Mouse (Mus musculus): ENCODE data around the gene Napepld. TPM values are rescaled to one million over a fixed set of nuclear protein-coding genes. Genes with fewer than 3 reads are reported as not detected.

The Napepld gene
- polyA plus RNA-seq, 1 experiment = not detected

DNA sequence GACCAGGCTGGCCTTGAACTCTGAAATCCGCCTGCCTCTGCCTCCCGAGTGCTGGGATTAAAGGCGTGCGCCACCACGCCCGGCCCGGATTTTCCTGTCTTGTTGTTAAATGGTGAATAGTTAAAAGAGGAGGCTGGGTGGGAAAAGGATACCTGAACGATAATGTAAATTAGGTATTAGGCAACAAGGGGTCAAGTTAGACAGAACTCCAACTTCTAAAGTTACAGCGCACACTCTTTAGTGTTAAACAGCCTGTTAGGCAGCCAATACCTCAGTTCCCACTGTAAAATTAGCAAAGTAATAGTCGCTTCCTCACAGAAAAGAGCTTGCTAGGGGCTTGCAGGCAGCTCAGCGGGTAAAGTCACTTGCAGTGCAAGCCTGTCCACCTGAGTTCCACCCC lies 34.9 kb upstream of the Napepld start:
- Histone ChIP-seq H3K27ac (ENCODE audit: control insufficient read depth, insufficient read depth, low read depth, low read length, poor library complexity) (no peak overlapping the region), H3K4me3 (replicated peaks; ENCODE audit: control insufficient read depth, low read depth, low read length) (no peak overlapping the region), H3K4me1 (ENCODE audit: control insufficient read depth, insufficient read depth, low read length) (peaks cover 4% of the 10 kb centered on the region; the same call in 1 of the 2 replicates)
- 82% methylated on average over 11 of the region's 11 CpGs for WGBS
- TF ChIP-seq POLR2A (IDR thresholded peaks at IDR 0.05; ENCODE audit: borderline replicate concordance, control insufficient read depth, low read depth, low read length) = no peak
- TF ChIP-seq CTCF (IDR thresholded peaks at IDR 0.05; ENCODE audit: control insufficient read depth, insufficient read depth, low read length) = no peak

DNA sequence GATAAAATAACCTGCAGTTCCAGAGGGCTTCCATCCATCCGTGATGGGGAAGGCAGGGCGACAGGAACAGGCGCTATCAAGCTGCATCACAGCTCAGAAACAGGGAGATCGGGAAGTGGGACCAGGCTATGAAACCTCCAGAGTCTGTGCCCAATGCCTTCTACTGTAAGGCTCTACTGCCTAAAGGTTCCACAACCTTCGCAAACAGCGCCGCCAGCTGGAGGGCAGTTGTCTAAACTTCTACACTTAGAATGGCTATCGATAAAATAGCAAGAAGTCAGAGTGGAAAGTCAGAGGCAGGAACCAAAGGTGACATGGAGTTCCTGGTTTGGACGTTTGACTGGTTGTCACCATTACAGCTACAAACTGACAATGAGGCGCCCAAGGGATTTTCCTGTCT lies 34.4 kb upstream of the Napepld start:
- Histone ChIP-seq H3K4me1 (ENCODE audit: control insufficient read depth, insufficient read depth, low read length) (peaks cover 4% of the 10 kb centered on the region; the same call in 1 of the 2 replicates), H3K27ac (ENCODE audit: control insufficient read depth, insufficient read depth, low read depth, low read length, poor library complexity) (no peak overlapping the region), H3K4me3 (replicated peaks; ENCODE audit: control insufficient read depth, low read depth, low read length) (peak overlapping the region; percentile 78)
- TF ChIP-seq CTCF (IDR thresholded peaks at IDR 0.05; ENCODE audit: control insufficient read depth, insufficient read depth, low read length) (peak; percentile 70), POLR2A (IDR thresholded peaks at IDR 0.05; ENCODE audit: borderline replicate concordance, control insufficient read depth, low read depth, low read length) (no peak)
- 16% methylated on average over 10 of the region's 10 CpGs for WGBS

DNA sequence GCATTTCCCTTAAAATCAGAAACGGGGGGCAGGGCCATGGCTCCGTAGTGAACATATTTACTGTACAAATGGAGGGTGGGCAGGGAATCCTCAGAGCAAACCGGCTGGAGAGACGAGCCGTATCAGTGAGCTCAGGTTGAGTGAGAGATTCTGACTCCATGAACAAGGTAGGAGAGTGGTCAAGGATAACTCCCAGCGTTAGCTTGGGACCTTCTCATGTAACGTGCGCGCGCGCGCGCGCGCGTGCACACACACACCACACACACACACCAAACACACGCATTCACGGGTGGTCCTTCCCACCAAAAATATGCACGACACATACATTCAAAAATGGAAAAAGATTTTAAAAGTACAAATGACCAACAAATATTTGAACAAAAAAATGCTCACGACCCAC lies 33.9 kb upstream of the Napepld start:
- H3K4me3 ChIP-seq (replicated peaks; ENCODE audit: control insufficient read depth, low read depth, low read length) = peak overlapping the region; percentile 78
- 65% methylated on average over 20 of the region's 20 CpGs for WGBS

DNA sequence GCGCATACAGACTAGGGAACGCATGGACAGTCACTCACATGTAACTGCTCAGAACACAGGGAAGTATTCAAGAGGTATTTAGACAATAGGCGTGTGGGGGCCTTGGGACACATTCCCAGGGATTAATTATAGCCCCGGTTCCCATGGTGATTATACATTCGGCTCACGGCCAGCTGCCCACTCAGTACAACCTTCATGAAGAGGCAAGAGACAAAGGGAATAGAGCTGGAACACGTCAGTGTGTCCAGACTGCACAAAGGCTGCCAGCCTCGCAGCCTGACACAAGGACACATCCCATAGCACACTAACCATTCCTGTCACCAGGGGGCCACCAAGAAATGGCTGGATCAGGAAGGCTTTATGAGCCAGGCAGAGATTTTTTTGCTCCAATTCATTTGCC lies 31.7 kb upstream of the Napepld start:
- TF ChIP-seq POLR2A (IDR thresholded peaks at IDR 0.05; ENCODE audit: borderline replicate concordance, control insufficient read depth, low read depth, low read length) = no peak
- TF ChIP-seq CTCF (IDR thresholded peaks at IDR 0.05; ENCODE audit: control insufficient read depth, insufficient read depth, low read length) = no peak

More for the DNA sequence above, 33.9 kb upstream of the Napepld start:
- no peak for TF ChIP-seq CTCF (IDR thresholded peaks at IDR 0.05; ENCODE audit: control insufficient read depth, insufficient read depth, low read length)
- TF ChIP-seq POLR2A (IDR thresholded peaks at IDR 0.05; ENCODE audit: borderline replicate concordance, control insufficient read depth, low read depth, low read length) = no peak
- Histone ChIP-seq H3K4me1 (ENCODE audit: control insufficient read depth, insufficient read depth, low read length) (peaks cover 4% of the 10 kb centered on the region; the same call in 1 of the 2 replicates), H3K27ac (ENCODE audit: control insufficient read depth, insufficient read depth, low read depth, low read length, poor library complexity) (no peak overlapping the region)

DNA sequence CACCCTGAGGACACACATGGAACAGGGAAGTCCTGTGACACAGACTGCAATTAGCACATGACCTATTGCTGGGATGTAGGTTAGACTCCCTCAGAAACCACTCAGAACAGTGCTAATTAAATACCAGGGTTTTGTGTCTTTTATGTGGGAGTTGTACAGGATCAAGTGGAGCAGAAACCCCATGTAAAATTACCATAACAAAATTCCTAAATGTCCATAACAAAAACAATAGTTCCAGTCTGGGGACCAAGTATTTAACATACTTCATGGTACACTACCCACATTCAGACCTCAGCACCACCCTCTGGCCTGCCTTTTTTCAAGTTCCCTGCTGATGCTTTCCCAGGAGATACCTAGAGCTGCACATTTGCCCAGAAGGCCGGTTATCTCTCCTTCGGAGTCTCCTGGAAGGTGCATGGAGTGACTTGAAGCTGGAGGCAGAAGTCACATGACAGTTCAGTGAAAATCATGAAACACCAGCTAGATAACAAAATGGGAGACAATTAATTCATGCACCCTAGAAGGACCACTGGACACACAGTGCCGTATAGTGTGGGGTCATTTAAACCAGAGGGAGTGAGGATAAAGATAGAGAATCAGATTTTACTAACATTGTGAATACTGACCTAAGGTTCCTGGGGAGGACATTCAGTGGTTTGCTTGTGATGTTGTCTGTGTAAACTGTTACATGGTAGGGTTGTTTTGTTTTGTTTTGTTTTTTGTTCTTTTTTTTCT lies 31.1 kb upstream of the Napepld start:
- Histone ChIP-seq H3K27ac (ENCODE audit: control insufficient read depth, insufficient read depth, low read depth, low read length, poor library complexity) (no peak overlapping the region), H3K4me1 (ENCODE audit: control insufficient read depth, insufficient read depth, low read length) (no peaks in the 10 kb centered on the region), H3K4me3 (replicated peaks; ENCODE audit: control insufficient read depth, low read depth, low read length) (no peak overlapping the region)
- WGBS = 85% methylated on average over 3 of the region's 3 CpGs
- TF ChIP-seq CTCF (IDR thresholded peaks at IDR 0.05; ENCODE audit: control insufficient read depth, insufficient read depth, low read length) (no peak), POLR2A (IDR thresholded peaks at IDR 0.05; ENCODE audit: borderline replicate concordance, control insufficient read depth, low read depth, low read length) (no peak)

More for the DNA sequence above, 31.7 kb upstream of the Napepld start:
- Histone ChIP-seq H3K4me3 (replicated peaks; ENCODE audit: control insufficient read depth, low read depth, low read length) (no peak overlapping the region), H3K4me1 (ENCODE audit: control insufficient read depth, insufficient read depth, low read length) (peaks cover 4% of the 10 kb centered on the region; the same call in 1 of the 2 replicates), H3K27ac (ENCODE audit: control insufficient read depth, insufficient read depth, low read depth, low read length, poor library complexity) (no peak overlapping the region)
- 74% methylated on average over 8 of the region's 8 CpGs for WGBS

DNA sequence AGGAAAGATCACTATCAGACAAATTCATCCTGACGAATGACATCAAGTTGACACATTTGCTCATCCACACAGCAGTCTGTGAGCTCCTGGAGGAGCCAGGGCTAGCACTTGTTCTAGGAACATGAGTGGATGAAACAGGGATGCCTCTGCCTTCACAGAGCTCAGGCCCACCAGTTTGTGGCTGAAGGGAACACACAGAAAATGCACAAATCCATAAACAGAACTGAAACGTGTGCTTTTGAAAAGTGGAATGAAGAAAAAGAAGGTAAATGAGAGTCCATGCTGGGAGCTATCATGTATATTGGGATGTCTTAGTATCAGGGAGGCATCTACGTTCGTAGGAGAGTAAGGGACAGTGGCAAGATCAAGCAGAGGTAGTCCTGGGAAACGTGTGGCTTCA lies 27.9 kb upstream of the Napepld start:
- Histone ChIP-seq H3K27ac (ENCODE audit: control insufficient read depth, insufficient read depth, low read depth, low read length, poor library complexity) (no peak overlapping the region), H3K4me1 (ENCODE audit: control insufficient read depth, insufficient read depth, low read length) (no peaks in the 10 kb centered on the region), H3K4me3 (replicated peaks; ENCODE audit: control insufficient read depth, low read depth, low read length) (no peak overlapping the region)
- 76% methylated on average over 5 of the region's 5 CpGs for WGBS
- no peak for TF ChIP-seq POLR2A (IDR thresholded peaks at IDR 0.05; ENCODE audit: borderline replicate concordance, control insufficient read depth, low read depth, low read length)
- TF ChIP-seq CTCF (IDR thresholded peaks at IDR 0.05; ENCODE audit: control insufficient read depth, insufficient read depth, low read length) = no peak

DNA sequence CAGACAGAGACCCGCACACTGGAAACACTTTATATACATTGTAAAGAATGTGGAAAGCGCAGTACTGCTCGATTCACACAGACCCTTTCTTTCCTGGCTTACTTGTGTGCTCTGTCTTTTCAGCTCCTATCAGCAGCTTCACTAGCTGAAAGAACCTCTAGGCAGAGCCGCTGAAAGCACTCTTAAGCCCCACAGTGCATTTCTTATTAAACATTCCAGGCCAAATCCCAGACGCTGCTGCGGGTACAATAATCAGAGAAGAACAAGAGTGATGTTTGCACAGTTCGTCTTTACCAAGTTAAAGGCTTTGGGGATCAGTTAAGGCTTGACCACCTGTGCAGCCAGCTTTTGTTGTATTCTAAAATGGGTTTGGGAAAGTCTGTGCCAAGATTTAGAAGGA lies 23.7 kb upstream of the Napepld start:
- H3K4me1 ChIP-seq (ENCODE audit: control insufficient read depth, insufficient read depth, low read length) = no peaks in the 10 kb centered on the region
- 82% methylated on average over 7 of the region's 7 CpGs for WGBS
- no peak overlapping the region for H3K4me3 ChIP-seq (replicated peaks; ENCODE audit: control insufficient read depth, low read depth, low read length)
- H3K27ac ChIP-seq (ENCODE audit: control insufficient read depth, insufficient read depth, low read depth, low read length, poor library complexity) = no peak overlapping the region
- TF ChIP-seq POLR2A (IDR thresholded peaks at IDR 0.05; ENCODE audit: borderline replicate concordance, control insufficient read depth, low read depth, low read length) = no peak

DNA sequence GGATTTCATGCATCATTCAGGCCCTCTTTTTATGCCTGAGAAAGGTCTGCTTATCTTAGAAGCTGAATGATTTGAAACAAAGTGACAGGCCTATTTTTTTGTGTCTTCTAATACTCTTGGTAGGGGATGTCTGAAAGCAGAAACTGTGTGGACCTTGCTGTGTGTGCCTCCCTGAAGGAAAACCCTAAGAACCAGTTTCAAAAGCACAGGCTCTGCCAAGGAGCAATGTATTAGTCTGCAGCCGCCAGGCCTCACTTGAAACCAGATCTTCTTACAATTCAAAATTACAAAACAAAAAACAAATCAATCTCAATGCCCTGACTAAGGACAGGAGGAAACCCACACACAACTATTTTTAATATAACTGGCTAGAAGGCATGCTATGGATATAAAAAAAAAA lies 23.2 kb upstream of the Napepld start:
- 84% methylated on average over 1 of the region's 1 CpGs for WGBS
- TF ChIP-seq POLR2A (IDR thresholded peaks at IDR 0.05; ENCODE audit: borderline replicate concordance, control insufficient read depth, low read depth, low read length) (no peak), CTCF (IDR thresholded peaks at IDR 0.05; ENCODE audit: control insufficient read depth, insufficient read depth, low read length) (no peak)
- no peaks in the 10 kb centered on the region for H3K4me1 ChIP-seq (ENCODE audit: control insufficient read depth, insufficient read depth, low read length)
- no peak overlapping the region for H3K27ac ChIP-seq (ENCODE audit: control insufficient read depth, insufficient read depth, low read depth, low read length, poor library complexity)
- no peak overlapping the region for H3K4me3 ChIP-seq (replicated peaks; ENCODE audit: control insufficient read depth, low read depth, low read length)
